Mouse (Mus musculus): ENCODE results near the gene Spi1.
A peak's percentile ranks its signal among the peaks of the same experiment; 100 is the strongest.
"Not testable (repeated sequence)": the region's sequence is repeated elsewhere in the genome, so short reads cannot be mapped to it uniquely, and the experiment has no call there.

Gene Spi1

GRCm38 (mm10) chr2:91096524-91096923, 14.3 kb downstream of the Spi1 start:
- no peak for DNase-seq (ENCODE audit: low read depth, low spot score)

- DNase-seq (ENCODE audit: low read depth, low spot score), result no peak
Measured at GRCm38 (mm10) chr2:91097015-91097414, 14.8 kb downstream of the Spi1 start.

GRCm38 (mm10) chr2:91098156-91098555, 16.0 kb downstream of the Spi1 start:
- DNase-seq (ENCODE audit: low read depth, low spot score), result no peak

- DNase-seq (ENCODE audit: low read depth, low spot score), result peak; percentile 87
Measured at GRCm38 (mm10) chr2:91101124-91101740, 19.0 kb downstream of the Spi1 start.

GRCm38 (mm10) chr2:91108156-91108555, 26.0 kb downstream of the Spi1 start:
- DNase-seq (ENCODE audit: low read depth, low spot score), result no peak

GRCm38 (mm10) chr2:91109241-91109640, 27.1 kb downstream of the Spi1 start:
- no peak for DNase-seq (ENCODE audit: low read depth, low spot score)

GRCm38 (mm10) chr2:91109807-91110385, 27.7 kb downstream of the Spi1 start:
- no peak for DNase-seq (ENCODE audit: low read depth, low spot score)

GRCm38 (mm10) chr2:91110429-91110828, 28.2 kb downstream of the Spi1 start:
- no peak for DNase-seq (ENCODE audit: low read depth, low spot score)

GRCm38 (mm10) chr2:91111832-91112231, 29.6 kb downstream of the Spi1 start:
- DNase-seq (ENCODE audit: low read depth, low spot score), result not testable (repeated sequence)

- DNase-seq (ENCODE audit: low read depth, low spot score), result no peak
Measured at GRCm38 (mm10) chr2:91112491-91112890, 30.3 kb downstream of the Spi1 start.

- DNase-seq (ENCODE audit: low read depth, low spot score), result no peak
Measured at GRCm38 (mm10) chr2:91113334-91113733, 31.1 kb downstream of the Spi1 start.

GRCm38 (mm10) chr2:91113852-91114251, 31.7 kb downstream of the Spi1 start:
- no peak for DNase-seq (ENCODE audit: low read depth, low spot score)

- DNase-seq (ENCODE audit: low read depth, low spot score), result peak; percentile 94
Measured at GRCm38 (mm10) chr2:91114781-91115577, 32.8 kb downstream of the Spi1 start.

GRCm38 (mm10) chr2:91115578-91115970, 33.4 kb downstream of the Spi1 start:
- DNase-seq (ENCODE audit: low read depth, low spot score), result no peak

- DNase-seq (ENCODE audit: low read depth, low spot score), result no peak
Measured at GRCm38 (mm10) chr2:91116842-91117241, 34.7 kb downstream of the Spi1 start.

- DNase-seq (ENCODE audit: low read depth, low spot score), result no peak
Measured at GRCm38 (mm10) chr2:91117585-91118275, 35.5 kb downstream of the Spi1 start, which contains the start of gene Mybpc3. Gene Mybpc3, plus strand, starts transcription at chr2:91118144.

- no peak for DNase-seq (ENCODE audit: low read depth, low spot score)
Measured at GRCm38 (mm10) chr2:91118647-91119046, 36.5 kb downstream of the Spi1 start.

GRCm38 (mm10) chr2:91119061-91119460, 36.9 kb downstream of the Spi1 start:
- no peak for DNase-seq (ENCODE audit: low read depth, low spot score)

- no peak for DNase-seq (ENCODE audit: low read depth, low spot score)
Measured at GRCm38 (mm10) chr2:91119551-91119950, 37.4 kb downstream of the Spi1 start.

GRCm38 (mm10) chr2:91120261-91120671, 38.1 kb downstream of the Spi1 start:
- no peak for DNase-seq (ENCODE audit: low read depth, low spot score)

GRCm38 (mm10) chr2:91121011-91121410, 38.8 kb downstream of the Spi1 start:
- DNase-seq (ENCODE audit: low read depth, low spot score), result no peak

- DNase-seq (ENCODE audit: low read depth, low spot score), result no peak
Measured at GRCm38 (mm10) chr2:91121497-91121896, 39.3 kb downstream of the Spi1 start.
